Mouse (Mus musculus): Measurements from ENCODE around the gene Gm12248.
"Not testable (repeated sequence)": the region's sequence is repeated elsewhere in the genome, so short reads cannot be mapped to it uniquely, and the experiment has no call there.

The Gm12248 gene

DNA sequence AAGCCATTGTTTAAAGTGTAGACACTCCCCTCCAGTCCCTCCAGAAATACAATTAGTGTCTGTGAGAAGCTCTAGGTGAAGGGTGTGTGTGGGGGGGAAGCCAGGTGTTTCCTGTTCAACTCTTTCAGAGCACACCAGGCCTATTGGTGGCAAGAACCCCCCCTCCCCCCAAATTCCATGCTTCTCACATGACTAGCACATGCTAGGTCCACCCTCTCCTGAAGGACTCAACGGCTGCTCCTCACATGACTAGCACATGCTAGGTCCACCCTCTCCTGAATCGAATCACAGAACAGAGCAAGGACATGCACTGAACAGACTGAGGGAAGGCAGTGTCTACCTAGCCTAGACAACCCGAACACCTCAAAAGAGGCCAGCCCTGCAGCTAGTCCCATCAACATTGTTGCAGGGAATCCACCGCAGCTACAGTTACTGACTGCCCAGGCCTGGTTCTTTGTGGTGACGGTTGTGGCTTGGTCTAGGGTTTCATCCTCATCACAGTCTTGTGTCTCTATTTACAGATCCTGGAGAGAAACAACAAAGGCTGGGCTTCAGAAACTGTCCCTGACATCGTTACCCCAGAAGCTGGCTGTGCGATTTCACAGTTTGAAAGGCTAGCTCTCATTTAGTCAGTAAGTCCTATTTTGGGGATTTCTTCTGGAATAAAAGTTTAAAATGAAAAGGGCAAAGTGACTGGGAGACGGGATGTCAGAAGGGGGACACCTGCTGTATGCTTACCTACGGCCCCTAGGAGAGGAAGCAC is 9.8 kb upstream of the Gm12248 start:
- no peak for DNase-seq (ENCODE audit: low read depth, low spot score)

DNA sequence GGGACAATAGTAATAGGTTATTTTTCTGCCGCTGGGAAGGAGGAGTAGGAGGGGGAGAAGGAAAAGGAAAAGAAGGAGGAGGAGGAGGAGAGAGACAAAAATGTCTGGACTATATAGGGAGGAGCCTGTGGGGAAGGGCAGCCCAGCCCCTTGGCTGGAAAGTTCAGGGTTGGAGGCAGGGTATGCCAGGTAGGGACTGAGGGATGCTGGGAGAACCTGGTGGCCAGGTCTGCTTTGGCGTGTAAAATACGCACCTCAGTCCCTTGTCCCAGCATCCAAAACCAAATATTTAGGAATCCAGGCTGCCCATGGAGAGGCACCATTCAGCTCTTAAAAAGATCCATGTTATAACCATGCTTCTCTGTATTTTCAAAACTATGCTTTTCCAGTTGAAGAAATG is 9.2 kb upstream of the Gm12248 start:
- no peak for DNase-seq (ENCODE audit: low read depth, low spot score)

DNA sequence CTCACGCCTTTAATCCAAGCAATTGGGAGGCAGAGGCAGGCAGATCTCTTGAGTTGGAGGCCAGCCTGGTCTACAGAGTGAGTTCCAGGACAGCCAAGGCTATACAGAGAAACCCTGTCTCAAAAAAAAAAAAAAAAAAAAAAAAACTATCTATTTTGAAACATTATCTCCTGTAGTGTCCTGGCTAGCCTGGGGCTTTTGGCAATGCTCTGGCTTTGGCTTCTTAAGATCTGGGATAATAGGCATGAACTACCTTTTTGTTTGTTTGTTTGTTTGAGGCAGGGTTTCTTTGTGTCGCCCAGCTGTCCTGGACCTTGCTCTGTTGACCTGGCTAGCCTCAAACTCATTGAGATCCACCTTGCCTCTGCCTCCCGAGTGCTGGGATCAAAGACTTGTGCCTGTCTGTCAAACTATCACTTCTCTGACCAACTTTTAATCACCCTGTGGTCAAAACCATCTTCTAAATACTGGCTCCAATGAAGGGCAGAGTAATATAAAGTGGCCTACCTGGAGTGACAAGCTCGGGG is 8.3 kb upstream of the Gm12248 start:
- no peak for DNase-seq (ENCODE audit: low read depth, low spot score)

DNA sequence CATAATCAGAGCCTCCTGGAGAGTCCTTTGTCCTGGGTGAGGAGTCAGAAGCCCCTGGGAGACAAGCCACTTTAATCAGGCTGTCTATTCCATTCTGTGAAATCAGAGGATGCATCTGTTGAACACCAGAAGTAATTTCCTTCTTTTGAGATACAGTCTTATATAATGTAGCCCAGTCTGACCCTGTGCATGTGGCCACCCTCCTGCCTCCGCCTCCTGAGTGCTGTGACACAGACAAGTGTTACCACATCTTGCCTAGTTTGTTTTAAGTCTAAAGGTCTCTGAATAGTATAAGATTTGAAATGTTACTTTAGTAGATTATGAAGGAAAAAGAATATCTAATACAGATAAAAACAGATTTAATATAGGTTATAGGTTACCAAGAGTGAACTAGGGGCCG is 7.1 kb upstream of the Gm12248 start:
- no peak for DNase-seq (ENCODE audit: low read depth, low spot score)

DNA sequence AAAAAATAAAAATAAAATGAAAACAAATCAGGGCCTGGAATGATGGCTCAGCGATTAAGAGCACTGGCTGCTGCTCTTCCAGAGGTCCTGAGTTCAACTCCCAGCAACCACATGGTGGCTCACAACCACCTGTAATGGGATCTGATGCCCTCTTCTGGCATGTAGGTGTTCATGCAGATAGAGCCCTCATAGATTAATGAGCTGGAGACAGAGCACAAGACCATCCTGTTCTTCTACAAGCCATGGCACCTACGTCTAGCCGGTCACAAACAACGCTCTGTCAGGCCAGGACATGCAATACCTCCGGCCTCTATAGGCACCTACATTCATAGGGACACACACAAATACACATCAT is 5.4 kb upstream of the Gm12248 start:
- DNase-seq (ENCODE audit: low read depth, low spot score): not testable (repeated sequence)

DNA sequence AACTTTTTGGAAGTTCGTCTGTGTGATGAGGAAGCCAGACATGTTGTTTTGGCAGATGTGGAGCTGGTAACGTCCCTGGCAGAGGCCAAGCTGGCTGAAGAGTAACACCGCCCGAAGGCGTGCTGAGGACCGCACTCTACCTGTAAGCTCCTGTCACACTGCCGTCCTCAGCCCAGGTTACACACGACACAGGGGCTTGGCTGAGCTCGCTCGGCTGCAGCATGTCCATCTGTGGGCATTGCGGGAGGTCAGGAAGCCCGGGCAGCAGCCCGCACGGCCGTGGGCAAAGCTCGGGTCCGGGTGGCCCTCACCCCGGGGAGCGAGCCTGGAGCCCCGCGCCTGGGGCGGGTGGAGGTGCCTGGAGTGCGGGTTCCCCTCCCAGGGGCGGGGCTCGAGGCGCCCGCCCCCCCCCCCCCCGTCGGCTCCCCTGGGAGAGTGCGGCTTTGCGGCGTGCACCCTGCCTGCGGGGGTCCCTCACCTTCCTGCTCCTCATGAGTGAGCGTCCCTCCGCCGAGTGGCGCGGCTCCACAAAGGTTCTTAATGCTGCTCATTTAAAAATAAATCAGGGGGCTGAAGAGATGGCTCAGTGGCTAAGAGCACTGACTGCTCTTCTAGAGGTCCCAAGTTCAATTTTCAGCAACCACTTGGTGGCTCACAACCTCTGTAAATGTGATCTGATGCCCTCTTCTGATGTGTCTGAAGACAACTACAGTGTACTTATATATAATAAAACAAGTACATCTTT is 4.9 kb upstream of the Gm12248 start:
- DNase-seq (ENCODE audit: low read depth, low spot score): no peak

DNA sequence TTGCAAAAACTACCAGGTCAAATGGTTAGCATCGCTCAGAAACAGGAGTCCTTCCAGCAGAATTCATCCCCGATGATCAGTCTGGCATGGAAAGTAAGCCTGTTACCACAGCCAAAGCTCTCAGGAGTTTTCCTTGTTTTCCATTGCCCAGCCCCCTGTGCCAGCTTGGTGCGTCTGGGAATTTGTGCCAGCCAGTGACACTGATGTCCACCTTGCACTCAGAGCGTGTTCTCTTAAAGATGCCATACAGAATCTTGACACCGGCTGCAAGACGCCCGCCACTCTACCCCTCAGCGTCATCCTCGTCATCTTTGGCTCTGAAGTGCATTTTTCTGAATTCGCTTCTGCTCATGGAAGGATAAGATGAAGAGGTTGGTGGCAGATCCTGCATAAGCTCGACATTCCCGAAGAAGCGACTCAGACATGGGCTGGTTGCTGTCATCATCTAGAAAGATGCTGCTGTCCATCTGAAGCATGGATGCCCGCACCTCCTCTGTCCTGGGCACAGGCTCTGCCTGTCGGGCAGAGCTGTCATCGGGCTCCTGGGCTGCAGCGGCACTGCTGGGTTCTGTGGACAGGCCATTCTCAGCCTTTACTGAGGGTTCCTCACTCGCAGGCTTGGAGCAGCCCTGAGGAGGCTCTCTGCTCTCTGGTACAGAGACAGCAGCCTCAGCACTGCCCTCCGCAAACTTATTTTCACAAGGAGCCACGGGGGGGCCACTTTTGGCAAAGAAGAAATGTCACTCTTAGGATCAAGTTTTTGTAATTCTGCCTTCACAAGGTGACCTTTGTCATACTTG is 4.1 kb upstream of the Gm12248 start:
- DNase-seq (ENCODE audit: low read depth, low spot score): no peak

DNA sequence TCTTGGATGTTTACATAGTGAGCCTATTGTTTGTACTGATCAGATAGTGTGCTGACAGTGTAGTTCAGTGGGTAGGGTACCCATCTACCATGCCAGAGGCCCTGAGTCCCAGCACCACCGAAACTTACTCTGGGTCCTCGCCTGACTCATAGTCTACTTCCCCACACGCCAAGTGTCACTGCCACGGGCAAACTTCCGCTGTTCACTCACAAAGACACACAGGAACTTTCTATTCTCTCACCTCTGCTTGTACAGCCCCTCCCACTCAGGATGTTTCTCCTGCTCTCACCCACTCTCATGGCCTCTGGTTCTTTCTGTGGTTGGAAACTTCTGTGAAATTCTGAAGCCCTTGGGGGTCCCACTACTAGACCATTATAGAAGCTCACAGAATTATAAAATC is 3.2 kb upstream of the Gm12248 start:
- DNase-seq (ENCODE audit: low read depth, low spot score): no peak

DNA sequence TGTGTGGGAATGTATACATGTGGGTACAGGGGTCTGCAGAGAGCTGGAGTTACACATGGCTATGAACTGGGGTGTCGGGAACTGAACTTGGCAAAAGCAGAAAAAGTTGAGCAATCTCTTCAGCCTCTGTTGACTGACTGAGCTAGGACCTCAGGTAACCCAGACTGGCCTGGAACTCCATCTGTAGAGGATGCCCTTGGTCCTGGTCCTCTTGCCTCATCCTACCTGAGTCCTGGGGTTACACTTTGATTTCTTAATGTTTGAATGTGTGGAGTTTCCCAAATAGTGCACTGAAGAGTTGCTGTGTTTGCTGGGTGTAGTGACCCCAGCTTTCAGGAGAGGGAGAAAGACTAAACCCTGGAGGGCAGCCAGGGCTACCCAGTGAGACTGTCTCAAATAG is 2.6 kb upstream of the Gm12248 start:
- no peak for DNase-seq (ENCODE audit: low read depth, low spot score)

DNA sequence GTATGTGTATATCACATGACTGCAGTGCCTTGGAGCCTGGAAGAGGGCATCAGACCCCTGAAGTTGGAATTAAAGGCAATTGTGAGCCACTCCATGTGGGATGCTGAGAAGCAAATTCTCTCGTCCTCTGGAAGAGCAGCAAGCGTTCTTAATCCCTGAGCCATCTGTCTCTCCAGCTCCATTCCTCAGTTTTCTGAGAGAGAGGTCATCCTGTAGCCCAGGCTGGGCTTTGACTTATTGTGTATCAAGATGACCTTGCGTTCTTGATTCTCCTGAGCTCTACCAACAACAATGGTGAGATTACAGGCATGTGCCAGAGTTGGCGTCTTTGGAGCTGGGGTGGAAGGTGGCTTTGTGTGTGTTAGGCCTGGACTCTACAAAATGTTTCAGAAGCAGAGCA is 1.8 kb upstream of the Gm12248 start:
- DNase-seq (ENCODE audit: low read depth, low spot score): no peak

DNA sequence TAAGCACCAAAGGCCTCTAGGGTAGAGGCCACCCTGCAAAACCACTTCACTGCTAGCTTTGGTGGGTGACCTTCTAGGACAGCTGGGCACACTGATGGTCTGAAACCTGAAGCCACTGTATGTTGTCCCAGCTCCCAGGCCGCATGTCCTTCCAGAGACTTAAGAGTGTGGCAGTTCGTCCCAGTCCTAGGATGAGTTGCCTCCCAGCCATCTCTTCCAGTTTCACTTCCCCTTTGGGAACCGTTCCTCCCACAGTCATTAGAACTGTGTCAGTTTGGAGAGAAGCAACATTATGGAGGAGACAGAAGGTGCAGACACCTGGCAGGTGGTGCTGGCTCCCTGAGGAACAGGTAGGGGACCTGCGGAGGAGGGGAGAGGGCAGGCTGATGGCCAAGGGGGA is 393 bp downstream of the Gm12248 start:
- no peak for DNase-seq (ENCODE audit: low read depth, low spot score)

DNA sequence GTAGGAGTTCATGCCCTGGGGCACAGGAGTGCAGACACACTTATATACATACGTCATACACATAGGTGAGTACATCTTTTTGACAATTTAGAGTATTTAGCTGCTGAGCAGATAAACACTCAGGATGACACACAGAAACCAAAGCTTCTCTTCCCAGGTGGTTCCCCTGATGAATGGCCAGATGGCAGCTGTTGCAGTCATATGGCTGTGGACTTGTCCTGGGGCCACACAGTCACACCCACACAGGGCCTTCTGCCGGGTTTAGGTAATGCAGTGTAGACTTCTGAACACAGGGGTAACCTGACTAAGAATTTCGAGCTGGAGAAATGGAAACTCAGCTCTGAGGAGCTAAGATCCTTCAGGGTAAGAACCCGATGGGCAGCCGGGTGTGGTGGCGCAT is 11.2 kb downstream of the Gm12248 start:
- no peak for DNase-seq (ENCODE audit: low read depth, low spot score)

DNA sequence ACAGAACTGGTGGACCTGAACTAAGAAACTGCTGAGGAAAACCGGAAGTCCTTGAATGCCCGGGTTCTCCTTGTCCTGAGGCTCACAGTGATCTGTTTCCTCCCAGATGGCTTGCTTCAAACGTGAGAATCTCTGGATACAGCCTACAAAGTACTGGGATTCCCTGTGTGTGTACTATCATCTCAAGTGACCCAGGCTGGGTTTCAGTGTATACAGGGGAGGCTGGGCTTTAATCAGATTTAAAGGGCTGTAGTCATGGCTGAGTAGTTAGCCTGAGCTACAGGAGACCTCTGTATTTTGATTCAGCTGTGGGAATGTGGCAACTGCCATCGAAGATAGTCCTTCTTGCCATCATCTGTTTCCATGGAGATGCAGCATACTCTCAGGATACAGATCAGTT is 15.7 kb downstream of the Gm12248 start:
- no peak for DNase-seq (ENCODE audit: low read depth, low spot score)

DNA sequence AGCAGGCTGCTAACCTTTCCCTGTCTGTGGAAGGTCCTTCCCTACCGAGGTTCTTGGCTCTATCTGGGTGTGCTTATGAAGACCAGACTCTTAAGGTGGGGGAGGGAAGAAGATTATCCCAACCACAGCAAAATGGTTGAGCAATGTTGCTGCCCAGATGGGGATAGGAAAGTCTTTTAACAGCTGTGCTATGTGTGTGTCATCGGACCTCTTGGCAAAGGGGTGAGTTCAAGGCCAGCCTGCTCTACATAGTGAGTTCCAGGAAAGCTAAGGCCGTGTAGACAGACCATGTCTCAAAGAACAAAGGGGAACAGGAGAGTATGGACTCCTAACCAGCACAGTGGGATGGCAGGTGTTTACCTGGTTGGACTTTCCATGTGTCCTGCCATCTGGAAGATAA is 20.0 kb downstream of the Gm12248 start:
- DNase-seq (ENCODE audit: low read depth, low spot score): no peak

DNA sequence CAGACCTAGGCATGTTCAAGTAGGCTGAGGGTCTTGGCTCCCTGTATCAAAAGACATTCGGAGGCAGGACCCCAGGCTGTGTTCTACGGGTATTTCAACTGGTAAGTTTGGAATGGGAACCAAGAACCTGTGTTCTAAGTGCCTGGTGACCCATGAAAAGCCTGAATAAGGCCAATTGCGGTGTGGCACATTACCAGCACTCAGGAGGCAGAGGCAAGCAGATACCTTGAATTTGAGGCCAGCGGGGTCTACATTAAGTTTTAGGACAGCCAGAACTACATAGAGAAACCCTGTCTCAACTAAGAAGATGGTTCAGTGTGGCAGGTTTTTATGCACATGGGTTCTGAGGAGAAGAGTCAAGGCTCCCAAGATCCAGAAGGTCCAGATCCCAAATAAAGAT is 27.9 kb downstream of the Gm12248 start:
- DNase-seq (ENCODE audit: low read depth, low spot score): no peak

DNA sequence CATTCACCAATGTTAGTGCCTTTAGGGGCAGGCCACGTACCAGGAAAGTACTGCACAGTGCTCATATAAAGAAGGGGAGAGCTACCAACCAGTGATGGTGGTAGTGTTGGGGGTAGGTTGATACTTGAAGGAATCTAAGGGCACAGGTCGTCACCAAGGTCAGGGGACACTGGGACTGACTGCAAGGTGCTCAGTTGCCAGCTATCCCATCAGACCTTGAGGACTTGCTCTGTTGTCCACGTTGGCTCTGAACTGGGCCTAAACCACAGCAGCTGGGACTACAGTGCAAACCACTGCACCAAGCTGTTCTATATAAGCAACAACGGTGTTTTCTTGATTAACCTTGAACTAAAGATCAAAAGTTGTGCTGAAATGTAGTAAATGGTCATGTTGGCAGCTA is 30.3 kb downstream of the Gm12248 start:
- no peak for DNase-seq (ENCODE audit: low read depth, low spot score)

DNA sequence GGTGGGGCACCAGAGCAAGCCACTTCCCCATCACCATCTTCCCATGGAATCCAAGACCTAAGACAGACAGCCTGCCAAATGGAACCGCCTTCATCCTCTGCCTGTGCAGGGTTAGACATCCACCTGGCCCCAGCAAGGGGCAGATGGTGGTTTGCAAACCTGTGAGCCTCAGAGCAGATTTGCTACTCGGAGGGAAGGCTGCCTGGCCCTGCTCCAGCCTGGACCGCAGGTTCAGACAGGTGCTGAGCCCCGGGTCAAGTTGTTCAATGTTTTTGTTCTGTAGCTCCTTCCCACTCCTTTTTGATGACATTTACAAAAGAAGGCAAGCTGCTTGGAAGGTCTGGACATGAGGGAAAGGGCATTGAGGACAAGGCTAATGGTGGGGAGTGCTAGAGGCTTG is 31.7 kb downstream of the Gm12248 start:
- not testable (repeated sequence) for DNase-seq (ENCODE audit: low read depth, low spot score)

DNA sequence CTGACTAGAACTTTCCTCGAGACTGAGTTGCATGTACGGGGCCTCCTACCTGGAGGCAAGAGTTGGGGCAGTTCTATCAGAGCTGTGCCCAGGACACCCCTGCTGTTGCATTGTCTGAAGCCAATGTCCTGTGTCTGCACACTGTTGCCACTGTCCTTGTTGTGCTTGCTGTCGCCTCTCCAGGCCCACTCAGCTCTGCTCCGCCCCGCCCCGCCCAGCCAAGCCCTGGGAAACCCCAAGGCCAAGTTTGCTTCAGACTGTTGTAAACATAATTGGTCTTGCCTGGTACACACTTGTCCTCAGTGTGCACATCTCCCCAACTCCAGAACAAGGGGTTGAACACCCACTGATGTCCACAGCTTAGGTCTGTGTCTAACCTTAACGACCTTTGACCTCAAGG is 33.2 kb downstream of the Gm12248 start:
- not testable (repeated sequence) for DNase-seq (ENCODE audit: low read depth, low spot score)

DNA sequence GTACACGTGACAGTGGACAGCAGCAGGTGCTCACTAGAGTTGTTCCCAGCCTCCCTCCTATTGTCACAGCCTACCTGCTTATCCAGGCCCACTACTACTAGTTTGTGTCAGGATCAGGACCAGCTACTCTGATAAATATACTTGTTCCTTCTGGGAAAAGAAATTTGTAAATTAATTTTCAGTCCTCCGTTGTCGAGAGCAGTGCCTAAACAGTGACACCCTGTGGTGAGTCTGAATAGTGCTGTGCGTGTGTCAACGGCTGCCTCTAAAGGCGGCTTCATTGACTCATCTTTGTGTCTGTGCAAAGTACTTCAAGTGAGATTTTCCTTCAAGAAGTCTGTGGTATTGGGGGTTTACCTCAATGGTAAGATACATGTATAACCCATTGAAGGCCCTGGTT is 35.5 kb downstream of the Gm12248 start:
- DNase-seq (ENCODE audit: low read depth, low spot score): peak; percentile 20

DNA sequence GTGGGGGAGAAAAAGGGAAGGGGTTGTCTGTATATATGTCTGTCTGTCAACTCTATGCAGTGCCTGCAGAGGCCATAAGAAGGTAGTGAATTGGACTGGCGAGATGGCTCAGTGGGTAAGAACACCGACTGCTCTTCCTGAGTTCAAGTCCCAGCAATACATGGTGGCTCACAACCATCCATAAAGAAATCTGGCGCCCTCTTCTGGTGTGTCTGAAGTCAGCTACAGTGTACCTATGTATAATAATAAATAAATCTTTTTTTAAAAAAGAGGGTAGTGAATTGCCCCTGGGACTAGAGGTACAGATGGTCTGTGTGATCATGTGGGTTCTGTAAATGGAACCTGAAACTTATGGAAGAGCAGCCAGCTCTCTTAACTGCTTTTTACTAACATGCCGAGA is 46.5 kb downstream of the Gm12248 start:
- no peak for DNase-seq (ENCODE audit: low read depth, low spot score)

DNA sequence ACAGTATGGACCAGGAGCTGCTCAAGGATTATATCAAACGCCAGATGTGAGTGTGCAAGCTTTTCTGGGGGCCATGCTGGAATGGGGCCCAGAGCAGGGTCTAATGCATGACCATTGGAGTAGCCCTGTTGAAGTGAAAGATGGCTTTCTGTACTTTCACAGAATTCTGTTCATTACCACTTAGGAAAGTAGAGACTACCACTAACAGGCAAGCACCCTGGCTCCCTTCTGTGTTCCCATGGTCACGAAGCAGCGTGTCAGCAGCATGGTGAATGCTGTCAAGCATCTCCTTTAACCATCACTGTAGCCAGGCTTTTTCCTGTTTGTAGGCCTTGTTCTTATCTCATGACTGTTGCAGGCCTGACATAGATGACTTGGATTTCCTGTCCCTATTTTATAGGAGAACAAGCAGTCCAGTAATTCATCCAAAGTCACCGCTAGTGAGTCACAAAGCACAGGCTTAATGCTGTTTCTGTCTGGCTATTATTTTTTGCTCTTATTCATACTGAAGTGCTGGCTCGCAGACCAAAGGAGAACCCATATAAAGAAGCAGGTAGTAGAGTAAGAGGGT is 50.0 kb downstream of the Gm12248 start:
- DNase-seq (ENCODE audit: low read depth, low spot score): no peak

DNA sequence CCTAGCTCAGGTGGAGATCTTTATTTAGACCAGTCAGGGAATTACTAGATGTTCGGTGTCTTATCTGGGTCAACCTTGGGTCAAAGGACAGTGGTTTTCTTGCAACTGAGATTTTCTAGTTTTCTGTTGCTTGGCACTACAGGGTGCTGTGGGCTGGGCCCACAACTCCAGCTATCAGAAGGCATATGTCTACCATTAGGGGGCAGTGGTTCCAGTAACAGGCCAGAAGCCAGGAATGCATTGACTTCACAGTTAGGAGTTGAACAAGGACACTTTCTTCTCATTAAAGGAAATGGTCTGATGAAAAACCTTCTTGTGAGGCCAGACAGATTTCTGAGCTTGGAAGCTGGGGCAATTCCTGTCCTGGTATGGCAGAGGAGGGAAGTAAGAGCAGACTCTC is 53.9 kb downstream of the Gm12248 start:
- DNase-seq (ENCODE audit: low read depth, low spot score): no peak
